Mouse (Mus musculus): ENCODE results near the gene Aurka.

GRCm38 (mm10) chr2:172345258-172345738 lies 25.0 kb downstream of the Aurka start, which contains the start of gene Fam210b:
- TF ChIP-seq CTCF (IDR thresholded peaks at IDR 0.05; ENCODE audit: low read depth) (no peak), EP300 (optimal IDR thresholded peaks at IDR 0.05) (no peak)
